Mouse (Mus musculus) gastrocnemius, postnatal 4 days (tissue): ENCODE measurements around the gene Nop56. TPM values are rescaled to one million over a fixed set of nuclear protein-coding genes. Genes with fewer than 3 reads are reported as not detected.
A peak's percentile ranks its signal among the peaks of the same experiment; 100 is the strongest.

Source experiments
- DNase-seq, 2 experiments: peaks; one replicate each; pipeline ENCODE4 v3.0.0; 2021 to 2022; ENCODE audit warnings: low spot score in 2 of 2, mixed read lengths in 2 of 2
- total RNA-seq, 2 experiments: library from RNA; stranded (reverse); gene quantifications; 2 replicates each; pipeline ENCODE4 v1.2.3; 2021

Nop56 gene
- total RNA-seq, 2 experiments from 2014 or later: 66.9 to 84.6 TPM

DNA sequence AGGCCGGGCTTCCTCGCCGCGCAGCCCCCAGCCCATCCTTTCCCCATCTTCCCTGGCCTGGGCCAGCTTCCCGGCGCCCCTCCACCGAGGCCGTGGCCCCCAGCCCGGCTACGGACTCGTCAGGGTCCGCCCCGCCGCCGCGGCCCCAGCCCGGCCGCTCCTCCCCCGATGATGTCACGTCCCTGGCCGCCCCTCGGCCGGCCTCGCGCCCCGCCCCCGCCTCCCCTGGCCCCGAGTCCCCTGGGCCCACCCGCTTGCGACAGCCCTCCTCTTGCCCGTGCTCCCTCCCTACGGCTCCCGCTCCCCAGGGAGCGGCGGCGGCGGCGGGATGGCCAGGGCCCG, 20.7 kb downstream of the Nop56 start, which contains the start of gene Ebf4:
Gene Ebf4 (plus strand): TSS at position 234 of the 342 bp plus-strand sequence.
- DNase-seq: peak in 1 of 2 experiments; percentile 53

DNA sequence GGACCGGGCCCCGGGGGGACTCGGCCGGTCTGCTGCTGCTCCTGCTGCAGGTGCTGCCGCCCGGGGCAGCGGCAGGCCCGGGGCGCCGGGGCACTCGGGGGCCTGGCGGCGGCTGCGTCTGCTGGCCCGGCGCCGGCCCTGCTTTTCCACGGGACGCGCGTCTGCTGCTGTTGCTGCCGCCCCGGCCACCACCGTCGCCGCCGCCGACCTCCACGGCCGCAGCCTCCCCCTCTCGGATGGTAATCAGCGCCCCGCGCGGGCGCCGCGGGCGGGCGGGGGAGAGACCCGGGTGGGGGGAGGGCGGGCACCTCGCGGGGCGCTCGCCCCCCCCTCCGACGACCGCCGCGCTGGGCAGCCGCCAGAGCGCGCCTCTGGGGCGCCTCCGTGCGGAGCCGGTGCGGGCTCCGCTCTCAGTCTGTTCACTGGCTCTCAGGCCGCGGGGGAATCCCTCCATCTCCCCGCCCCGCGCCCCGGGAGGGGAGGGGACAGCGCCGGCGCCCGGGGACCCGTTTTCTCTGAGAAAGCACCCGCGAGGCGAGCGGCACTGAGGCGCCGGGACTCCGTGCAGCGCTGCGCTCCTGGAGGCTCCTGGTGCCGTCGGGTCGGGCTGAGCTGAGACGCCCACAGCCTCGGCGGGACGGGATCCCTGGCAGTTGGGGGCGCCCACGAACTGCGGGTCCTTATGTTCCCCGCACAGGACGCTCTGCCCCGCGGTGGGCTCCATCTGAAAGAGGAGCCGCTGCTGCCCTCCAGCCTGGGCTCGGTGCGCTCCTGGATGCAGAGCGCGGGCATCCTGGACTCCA, 21.3 kb downstream of the Nop56 start:
- DNase-seq: peak; percentile 39 to 46

DNA sequence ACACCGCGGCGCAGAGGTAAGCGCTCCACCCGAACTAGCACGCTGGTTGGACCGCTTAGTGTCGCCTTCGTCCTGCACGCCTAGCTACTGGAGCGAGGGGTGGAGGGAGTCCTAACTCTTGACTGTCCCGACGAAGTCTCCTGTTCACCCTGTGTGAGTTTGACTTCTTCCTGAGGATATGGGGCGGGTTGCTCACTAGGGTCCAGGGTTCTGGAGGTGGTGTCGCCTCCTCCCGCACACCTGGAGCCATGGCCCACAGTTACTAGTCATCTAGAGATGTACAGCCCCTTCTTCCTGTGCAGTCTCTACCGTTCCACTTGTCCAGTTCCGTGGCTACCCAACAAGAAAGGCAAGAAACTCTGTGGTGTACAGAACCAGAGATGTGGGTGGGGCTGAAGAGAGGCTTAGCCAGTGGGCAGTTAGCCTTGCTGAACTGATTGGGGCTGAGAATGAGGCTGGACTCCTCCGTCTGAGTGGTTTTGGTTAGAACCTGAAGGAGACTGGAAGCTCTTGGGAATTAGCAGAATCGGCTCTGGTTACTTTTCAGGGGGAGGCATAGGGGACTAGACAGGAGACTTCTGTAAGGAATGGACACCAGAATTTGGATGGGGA, 22.0 kb downstream of the Nop56 start:
- DNase-seq: no peak

DNA sequence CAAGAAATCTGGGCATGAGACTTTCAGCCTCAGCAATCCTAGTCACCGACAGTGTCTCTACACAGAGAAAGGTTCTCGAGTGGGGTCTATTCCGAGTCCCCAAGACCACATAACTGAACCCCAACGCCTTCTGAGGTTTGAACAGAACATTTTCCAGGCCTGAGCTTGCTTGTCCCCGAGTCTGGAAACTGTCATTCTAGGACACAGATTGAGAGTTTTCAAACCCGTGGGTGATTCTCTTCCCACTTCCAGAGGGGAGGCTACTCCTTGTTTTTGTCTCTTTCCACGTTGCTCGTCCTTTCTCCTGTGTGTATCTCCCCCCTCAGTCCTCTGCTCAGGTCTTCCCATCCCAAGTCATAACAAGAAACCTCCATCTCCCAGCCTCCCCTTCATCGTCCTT, 23.4 kb downstream of the Nop56 start:
- no peak for DNase-seq

DNA sequence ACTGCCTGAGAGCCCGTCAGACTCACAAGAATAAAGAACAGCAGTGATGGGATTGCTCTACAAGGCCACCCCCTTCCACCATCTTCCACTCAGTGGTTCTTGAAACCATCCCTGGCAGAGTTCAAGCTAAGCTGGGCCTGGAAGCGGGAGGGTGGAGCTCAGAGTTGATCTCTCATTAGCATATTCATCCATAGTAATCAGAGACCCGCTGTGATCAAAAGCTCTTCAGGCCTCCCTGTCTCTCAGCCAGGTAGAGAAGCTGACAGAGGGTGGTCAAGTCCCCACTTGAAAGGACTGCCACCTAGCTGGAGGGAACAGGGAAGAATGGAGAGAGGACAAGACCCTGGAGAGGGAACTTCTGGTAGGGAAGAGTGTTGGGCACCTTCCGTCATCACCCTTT, 28.8 kb downstream of the Nop56 start:
- no peak for DNase-seq

DNA sequence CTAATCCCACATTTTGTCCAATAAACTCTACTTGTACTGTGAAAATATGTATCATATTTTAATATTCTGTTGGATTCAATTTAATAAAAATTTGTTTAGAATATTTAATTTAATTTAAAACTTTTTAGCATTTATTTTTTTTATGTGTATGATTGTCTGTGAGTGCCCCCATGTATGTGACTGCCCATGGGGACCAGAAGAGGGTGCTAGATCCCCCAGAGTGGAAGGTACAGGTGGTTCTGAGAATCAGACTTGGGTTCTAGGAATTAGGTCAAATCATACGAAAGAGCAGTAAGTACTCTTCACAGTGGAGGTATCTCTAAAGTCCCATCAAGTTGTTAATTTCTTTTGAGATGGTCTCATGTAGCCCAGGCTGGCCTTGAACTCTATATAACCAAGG, 52.8 kb downstream of the Nop56 start:
- DNase-seq: no peak

Other genes starting within 250 kb of the Nop56 start
- not detected for gene Tgm6, start 162.0 kb upstream of the Nop56 start, total RNA-seq
- 100 to 1,000 TPM; 188 to 199 TPM for gene Snrpb, start 95.0 kb upstream of the Nop56 start, total RNA-seq
- not detected for gene Tmc2, start 79.2 kb upstream of the Nop56 start, total RNA-seq
- 100 to 1,000 TPM; 282 to 290 TPM for gene Idh3b, start 10.1 kb downstream of the Nop56 start, total RNA-seq
- 1 to 10 TPM; 2.1 to 2.7 TPM for gene Ebf4, start 20.7 kb downstream of the Nop56 start, total RNA-seq
- 10 to 100 TPM; 19.7 to 19.9 TPM for gene Cpxm1, start 123.1 kb downstream of the Nop56 start, total RNA-seq
- not detected for gene Gm28372, start 130.8 kb downstream of the Nop56 start, total RNA-seq
- not detected for gene 1700020A23Rik, start 130.8 kb downstream of the Nop56 start, total RNA-seq
- gene Tmem239, start 132.0 kb downstream of the Nop56 start, total RNA-seq: not detected
- 10 to 100 TPM; 37.3 to 44.6 TPM for gene Vps16, start 149.9 kb downstream of the Nop56 start, total RNA-seq
- gene Pced1a, start 150.3 kb downstream of the Nop56 start, total RNA-seq: 10 to 100 TPM; 10.6 to 11.6 TPM
- 10 to 100 TPM; 73.2 to 74.7 TPM for gene Ptpra, start 175.8 kb downstream of the Nop56 start, total RNA-seq